Mouse (Mus musculus): ENCODE measurements around the gene Npas4.
"Not testable (repeated sequence)": the region's sequence is repeated elsewhere in the genome, so short reads cannot be mapped to it uniquely, and the experiment has no call there.

Gene Npas4

DNA sequence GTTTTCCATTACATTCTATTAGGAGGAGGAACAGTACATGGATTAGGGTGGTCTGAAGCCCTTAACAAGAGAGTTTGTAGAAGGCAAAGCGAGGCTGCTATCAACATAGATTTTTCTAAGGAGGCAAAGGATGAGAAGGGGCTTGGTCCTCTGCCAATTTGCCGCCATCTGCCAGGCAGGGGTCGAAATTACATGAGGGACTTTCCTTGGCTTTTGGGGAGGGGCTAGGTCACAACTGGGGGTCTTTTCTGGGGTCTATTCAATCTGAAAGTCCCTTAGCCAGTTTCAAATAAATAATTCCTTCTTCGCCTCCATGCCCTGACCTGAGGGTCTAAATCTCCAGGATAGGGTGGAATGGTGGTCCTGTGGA is at the start of gene Npas4:
Npas4 (minus strand) TSS at position 61 of the 370 bp plus-strand sequence.
- DNase-seq (ENCODE audit: low spot score in 2 of 2): no peak

DNA sequence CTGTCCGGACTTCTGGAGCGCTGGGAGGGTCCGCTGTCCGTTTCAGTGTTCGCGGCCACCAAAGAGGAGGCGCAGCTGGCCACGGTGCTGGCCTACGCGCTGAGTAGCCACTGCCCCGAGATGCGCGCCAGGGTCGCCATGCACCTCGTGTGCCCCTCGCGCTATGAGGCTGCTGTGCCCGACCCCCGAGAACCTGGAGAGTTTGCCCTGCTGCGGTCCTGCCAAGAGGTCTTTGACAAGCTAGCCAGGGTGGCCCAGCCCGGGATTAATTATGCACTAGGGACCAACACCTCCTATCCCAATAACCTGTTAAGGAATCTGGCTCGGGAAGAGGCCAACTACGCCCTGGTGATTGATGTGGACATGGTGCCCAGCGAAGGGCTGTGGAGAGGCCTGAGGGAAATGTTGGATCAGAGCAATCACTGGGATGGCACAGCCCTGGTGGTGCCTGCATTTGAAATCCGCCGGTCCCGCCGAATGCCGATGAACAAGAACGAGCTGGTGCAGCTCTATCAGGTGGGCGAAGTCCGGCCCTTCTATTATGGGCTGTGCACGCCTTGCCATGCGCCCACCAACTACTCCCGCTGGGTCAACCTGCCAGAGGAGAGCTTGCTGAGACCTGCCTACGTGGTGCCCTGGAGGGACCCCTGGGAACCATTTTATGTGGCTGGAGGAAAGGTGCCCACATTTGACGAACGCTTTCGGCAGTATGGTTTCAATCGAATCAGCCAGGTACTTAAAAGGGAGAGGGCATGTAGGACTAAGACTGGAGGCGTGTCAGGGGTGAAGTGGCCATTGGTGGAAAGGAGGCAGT is 49.4 kb upstream of the Npas4 start:
- no peak for DNase-seq (ENCODE audit: low spot score in 2 of 2)

DNA sequence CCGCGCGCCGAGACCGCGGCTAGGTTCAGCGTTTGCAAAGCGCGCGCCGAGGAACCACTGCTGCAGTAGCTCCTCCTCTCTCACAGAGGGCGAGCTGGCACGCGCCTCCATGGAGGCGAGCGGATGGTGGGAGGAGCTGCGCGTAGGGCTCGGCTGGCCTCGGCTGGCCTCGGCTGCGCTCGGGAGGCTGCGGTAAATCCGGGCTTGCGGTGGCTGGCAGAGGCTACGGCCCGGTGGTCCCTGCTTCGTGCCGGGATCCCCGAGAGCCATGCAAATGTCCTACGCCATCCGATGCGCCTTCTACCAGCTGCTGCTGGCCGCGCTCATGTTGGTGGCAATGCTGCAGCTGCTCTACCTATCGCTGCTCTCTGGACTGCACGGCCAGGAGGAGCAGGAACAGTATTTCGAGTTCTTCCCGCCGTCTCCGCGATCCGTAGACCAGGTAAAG is 48.6 kb upstream of the Npas4 start, which contains the start of the genes B4gat1 and AC124502.3:
B4gat1 (plus strand) TSS at position 118 of the 448 bp plus-strand sequence.
AC124502.3 (plus strand) TSS at position 183 of the 448 bp plus-strand sequence.
- peak in 1 of 2 experiments; percentile 81 for DNase-seq (ENCODE audit: low spot score in 2 of 2)

DNA sequence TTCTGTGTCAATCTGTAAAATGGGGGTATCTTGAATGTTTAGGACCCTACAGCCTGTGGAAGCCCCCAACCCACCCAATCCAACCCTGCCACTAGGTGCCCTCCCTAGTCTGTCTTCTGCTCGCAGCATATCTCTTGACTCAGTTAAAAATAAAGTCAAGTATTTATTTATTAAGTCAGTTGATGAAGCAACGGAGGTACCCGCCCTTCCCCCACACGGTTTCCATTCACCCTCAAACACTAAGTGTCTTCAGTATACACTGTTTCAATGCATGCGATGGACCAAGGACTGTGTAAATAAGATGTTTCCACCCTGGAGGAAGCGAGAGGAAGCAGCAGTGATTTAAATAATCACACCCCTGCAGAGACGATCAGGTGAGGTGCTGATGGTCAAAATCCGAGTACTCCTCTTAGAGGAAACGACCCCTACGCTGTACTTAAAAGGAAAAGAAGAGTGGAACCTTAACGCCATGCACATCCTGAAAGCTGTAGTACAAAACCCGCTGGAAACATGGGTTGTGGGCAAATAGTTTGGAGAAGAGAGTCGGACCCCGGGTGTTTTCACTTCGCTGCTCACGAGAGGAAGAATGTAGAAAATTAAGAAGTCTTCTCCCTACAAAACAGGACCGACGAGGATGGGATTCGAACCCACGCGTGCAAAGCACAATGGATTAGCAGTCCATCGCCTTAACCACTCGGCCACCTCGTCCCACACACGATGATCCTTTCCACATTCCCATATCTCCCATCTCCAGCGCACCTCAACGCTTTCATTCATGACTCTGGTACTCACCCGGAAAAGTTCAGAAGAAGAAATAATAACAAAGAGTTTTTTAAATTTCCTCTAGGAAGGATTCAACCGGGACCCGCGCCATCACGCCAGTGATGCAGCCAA is 47.8 kb upstream of the Npas4 start:
- DNase-seq (ENCODE audit: low spot score in 2 of 2): peak; percentile 81 to 88

- DNase-seq (ENCODE audit: low spot score in 2 of 2): no peak
Measured at GRCm38 (mm10) chr19:5036577-5036976, 46.5 kb upstream of the Npas4 start.

DNA sequence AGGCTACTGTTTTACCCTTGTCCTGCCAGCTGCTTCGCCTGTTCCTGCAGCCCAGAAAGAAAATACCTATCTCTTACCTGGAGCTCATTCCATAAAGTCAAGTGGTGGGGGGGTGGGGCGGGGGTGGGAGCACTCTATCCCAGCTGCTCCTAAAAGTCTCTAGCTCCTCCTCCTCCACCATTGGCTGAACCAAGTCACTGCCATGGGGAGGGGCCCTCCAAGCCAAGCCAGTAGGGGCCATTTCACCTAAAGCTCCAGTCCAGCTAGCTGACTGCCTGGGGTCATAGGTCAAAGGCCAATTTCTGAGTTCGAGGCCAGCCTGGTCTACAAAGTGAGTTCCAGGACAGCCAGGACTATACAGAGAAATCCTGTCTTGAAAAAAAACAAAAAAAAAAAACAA is 42.6 kb upstream of the Npas4 start:
- no peak for DNase-seq (ENCODE audit: low spot score in 2 of 2)

GRCm38 (mm10) chr19:5026111-5026510 is 36.0 kb upstream of the Npas4 start:
- DNase-seq (ENCODE audit: low spot score in 2 of 2): no peak

GRCm38 (mm10) chr19:5023621-5024479 is 33.7 kb upstream of the Npas4 start, which contains the start of gene Slc29a2:
Slc29a2 (plus strand) TSS chr19:5023860.
- DNase-seq (ENCODE audit: low spot score in 2 of 2): peak; percentile 76 to 77

GRCm38 (mm10) chr19:5021416-5021815 is 31.3 kb upstream of the Npas4 start:
- DNase-seq (ENCODE audit: low spot score in 2 of 2): no peak

DNA sequence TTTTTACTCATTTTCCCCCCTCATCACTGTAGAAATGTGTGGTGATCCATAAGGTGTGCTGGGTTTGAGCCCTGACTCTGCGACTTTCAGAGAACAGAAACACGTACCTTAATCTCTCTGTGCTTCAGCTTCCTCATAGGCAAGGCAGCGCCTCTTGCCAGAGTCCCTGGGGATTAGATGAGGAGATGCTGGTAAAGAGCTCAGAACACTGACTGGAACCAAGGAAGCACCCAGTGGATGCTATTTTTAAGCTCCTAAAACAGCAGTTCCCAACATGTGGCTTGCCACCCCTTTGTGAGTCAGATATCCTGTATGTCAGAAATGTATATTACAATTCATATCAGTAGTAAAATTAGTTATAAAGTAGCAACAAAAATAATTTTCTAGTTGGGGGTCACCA is 28.1 kb upstream of the Npas4 start:
- no peak for DNase-seq (ENCODE audit: low spot score in 2 of 2)

- DNase-seq (ENCODE audit: low spot score in 2 of 2): no peak
Measured at GRCm38 (mm10) chr19:5017611-5018010, 27.5 kb upstream of the Npas4 start.

DNA sequence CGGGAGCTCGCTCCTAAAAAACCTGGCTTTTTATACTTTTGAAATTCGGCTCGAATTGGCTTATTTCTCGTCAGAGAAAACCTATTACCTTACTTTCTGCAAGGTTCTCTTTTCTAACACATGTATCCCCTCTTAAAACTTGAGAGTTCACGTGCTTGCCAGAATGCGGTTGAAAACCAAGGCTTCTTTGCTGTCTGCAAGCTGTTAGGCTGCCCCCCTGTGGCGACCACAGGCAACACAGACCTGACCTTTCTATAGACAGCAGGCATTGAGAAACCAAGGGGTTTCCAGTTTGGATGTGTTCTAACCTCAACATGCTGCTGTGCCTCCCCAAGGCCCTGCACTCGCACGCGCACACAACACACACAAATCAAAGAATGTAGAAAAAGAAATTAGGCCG is 26.7 kb upstream of the Npas4 start:
- peak in 1 of 2 experiments; percentile 51 for DNase-seq (ENCODE audit: low spot score in 2 of 2)

- no peak for DNase-seq (ENCODE audit: low spot score in 2 of 2)
Measured at GRCm38 (mm10) chr19:5016221-5016742, 26.2 kb upstream of the Npas4 start.

DNA sequence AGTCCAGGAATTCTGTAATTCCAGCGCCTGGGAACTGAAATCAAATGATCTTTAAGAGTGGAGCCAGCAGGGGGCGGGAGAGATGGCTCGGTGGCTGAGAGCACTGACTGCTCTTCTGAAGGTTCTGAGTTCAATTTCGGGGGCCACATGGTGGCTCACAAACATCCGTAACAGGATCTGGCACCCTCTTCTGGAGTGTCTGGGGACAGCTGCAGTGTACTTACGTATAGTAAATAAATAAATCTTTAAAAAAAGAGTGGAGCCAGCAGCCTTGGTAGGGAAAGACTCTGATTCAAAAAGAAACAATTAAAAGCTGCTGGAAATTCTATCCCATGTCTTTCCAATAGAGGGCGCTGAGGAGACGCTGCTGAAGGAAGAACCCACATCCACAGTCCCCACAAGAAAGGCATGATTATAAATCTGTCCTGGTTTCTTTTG is 24.9 kb upstream of the Npas4 start:
- no peak for DNase-seq (ENCODE audit: low spot score in 2 of 2)

GRCm38 (mm10) chr19:5013138-5013537 is 23.0 kb upstream of the Npas4 start:
- DNase-seq (ENCODE audit: low spot score in 2 of 2): no peak

- DNase-seq (ENCODE audit: low spot score in 2 of 2): no peak
Measured at GRCm38 (mm10) chr19:5004925-5005324, 14.8 kb upstream of the Npas4 start.

GRCm38 (mm10) chr19:5003644-5004043 is 13.5 kb upstream of the Npas4 start:
- DNase-seq (ENCODE audit: low spot score in 2 of 2): not testable (repeated sequence)

- DNase-seq (ENCODE audit: low spot score in 2 of 2): peak; percentile 78 to 86
Measured at GRCm38 (mm10) chr19:5001666-5002406, 11.7 kb upstream of the Npas4 start.

DNA sequence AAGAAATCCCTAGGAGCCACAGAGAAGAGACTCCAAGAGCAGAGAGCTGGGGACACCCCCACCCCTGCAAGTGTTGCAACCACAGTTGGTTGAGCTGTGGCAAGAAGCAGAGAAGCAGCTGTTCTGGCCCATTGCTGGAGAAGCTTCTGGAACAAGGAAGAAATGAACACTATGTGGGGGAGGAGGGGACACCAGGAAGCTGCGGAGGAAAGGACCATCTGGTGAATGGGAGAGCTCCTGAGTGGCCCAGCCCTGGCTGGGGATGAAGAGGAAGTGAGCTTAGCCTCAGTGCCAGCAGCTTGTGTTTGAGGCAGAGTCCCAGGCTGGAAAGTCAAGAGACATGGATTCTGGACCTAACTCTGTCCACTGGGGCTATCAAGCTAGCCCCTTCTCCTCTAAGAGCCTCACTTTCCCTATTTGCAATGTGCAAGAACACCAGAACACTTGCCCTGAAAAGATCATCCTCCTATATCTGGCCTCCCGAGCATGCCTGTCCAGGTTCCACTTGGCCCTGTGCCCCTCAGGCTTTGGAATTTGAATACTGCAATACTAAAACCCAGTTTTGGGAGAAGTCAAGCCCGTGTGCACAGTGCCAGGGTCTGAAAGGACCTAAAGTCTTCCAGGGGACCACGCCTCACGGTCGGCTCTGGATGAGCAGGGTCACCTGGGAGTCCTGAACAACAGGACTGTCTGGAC is 9.5 kb upstream of the Npas4 start:
- DNase-seq (ENCODE audit: low spot score in 2 of 2): no peak

- DNase-seq (ENCODE audit: low spot score in 2 of 2): peak; percentile 64 to 68
Measured at GRCm38 (mm10) chr19:4994043-4994442, 3.9 kb upstream of the Npas4 start.

Data from frontal cortex, postnatal 25 days (tissue).